13 mouse cellular contexts compared by ENCODE assay signal in the genomic region with DNA sequence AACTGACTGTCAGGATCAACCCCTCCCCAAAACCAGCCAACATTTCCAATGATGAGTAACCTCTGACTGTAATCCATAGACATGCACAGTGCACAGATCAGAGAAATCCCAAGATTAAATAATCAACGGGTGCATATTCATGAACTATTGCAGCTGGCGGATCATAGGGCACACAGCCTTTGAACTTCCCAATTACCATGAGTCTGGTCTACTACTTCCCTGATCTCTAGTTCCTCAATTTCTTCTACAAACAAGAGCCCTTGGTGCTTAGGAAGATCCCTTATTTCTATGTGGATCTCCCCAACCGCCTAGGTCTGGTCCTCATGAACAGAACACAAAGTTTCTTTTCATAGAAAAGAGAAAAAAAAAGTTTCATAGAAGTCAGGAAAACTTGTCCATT.
"Had no signal": no experiment of that assay in that cellular context is flagged by ENCODE, and none has a peak within 500 bp of the region (broad histone marks: within the 10 kb centered on the region; RNA-seq: fewer than 3 reads in every experiment).

No protein-coding gene starts in this region.

- DNase-seq: gastrocnemius, postnatal 14 days; gastrocnemius, postnatal 36 days; heart, adult 2 months; kidney, adult 11 months; kidney, adult 2 months; kidney, adult 9 months; kidney, postnatal 14 days; kidney, postnatal 36 days; layer of hippocampus, adult 9-11 months; liver; liver, embryonic 13.5 days had no signal

- ATAC-seq: hindbrain, postnatal 0 days; intestine, embryonic 16.5 days had no signal
